Mouse (Mus musculus): Measurements from ENCODE around the gene Cebpa. TPM values are rescaled to one million over a fixed set of nuclear protein-coding genes. Genes with fewer than 3 reads are reported as not detected.

Gene Cebpa
- not detected in 2 replicates for total RNA-seq (2014; fragmentation: Nextera tagmentation)
- not detected in 2 replicates for total RNA-seq (2017)
- polyA plus RNA-seq (2012): 0.02 and 0.04 TPM in 2 replicates

DNA sequence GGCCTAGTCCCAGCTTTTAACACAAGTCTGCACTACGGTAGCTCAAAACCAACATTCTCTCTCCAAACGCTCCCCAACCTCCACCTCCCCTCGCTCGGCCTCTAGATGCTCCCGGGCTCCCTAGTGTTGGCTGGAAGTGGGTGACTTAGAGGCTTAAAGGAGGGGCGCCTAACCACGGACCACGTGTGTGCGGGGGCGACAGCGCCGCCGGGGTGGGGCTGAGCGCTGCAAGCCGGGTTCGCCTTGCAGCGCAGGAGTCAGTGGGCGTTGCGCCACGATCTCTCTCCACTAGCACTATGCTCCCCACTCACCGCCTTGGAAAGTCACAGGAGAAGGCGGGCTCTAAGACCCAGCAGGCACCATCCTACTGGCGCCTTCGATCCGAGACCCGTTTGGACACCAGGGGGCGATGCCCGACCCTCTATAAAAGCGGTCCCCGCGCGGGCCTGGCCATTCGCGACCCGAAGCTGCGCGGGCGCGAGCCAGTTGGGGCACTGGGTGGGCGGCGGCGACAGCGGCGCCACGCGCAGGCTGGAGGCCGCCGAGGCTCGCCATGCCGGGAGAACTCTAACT lies at the start of gene Cebpa:
Gene Cebpa (plus strand): TSS at position 453 of the 573 bp plus-strand sequence.
- Histone ChIP-seq H3K4me1 (ENCODE audit: insufficient read depth, low read depth, low read length) (no peaks in the 10 kb centered on the region), H3K4me3 (ENCODE audit: low read depth, low read length) (peak within 1 kb of the TSS; percentile 7; the same call in 1 of the 2 replicates), H3K36me3 (replicated peaks) (no peaks in the 10 kb centered on the region), H3K9me3 (replicated peaks) (peaks cover 30% of the 10 kb centered on the region), H3K27me3 (ENCODE audit: insufficient read depth, low read length) (no peaks in the 10 kb centered on the region; the same call in 1 of the 2 replicates)
- ATAC-seq (ENCODE audit: extremely low read depth, insufficient number of reproducible peaks, low FRiP score, poor library complexity, severe bottlenecking) (no peak), DNase-seq (ENCODE audit: low spot score) (no peak)
- no peak for TF ChIP-seq CTCF (IDR thresholded peaks at IDR 0.05; ENCODE audit: low read depth, low read length)
- TF ChIP-seq POLR2AphosphoS5 (IDR thresholded peaks at IDR 0.05; ENCODE audit: insufficient replicate concordance, low read depth, low read length): no peak
- TF ChIP-seq GATA1 (IDR thresholded peaks at IDR 0.05; ENCODE audit: borderline replicate concordance, low read length): no peak
- TF ChIP-seq TAL1 (conservative IDR thresholded peaks at IDR 0.05; ENCODE audit: low read depth, low read length): no peak
- TF ChIP-seq GATA2 (IDR thresholded peaks at IDR 0.05; ENCODE audit: borderline replicate concordance, low read depth, low read length): no peak

DNA sequence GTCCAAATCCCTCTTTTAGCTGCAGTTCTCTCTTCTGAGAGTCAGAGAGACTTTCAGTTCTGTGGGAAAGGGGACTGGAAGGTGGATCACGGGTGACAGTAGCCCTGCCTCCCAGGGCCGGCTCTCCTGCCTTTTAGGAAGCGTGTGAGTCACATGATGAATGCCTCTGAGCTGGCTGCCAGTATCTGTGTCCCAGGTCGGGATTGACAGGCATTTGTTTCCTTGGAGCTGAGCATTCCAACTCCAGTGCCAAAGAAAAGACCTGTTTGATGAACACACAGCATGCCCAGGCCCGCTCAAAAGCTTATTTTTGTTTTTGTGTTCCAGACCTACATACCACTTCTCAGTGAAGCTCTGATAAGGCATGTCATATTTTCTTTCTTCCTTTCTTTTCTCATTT lies 42.4 kb upstream of the Cebpa start:
- H3K4me3 ChIP-seq (ENCODE audit: low read depth, low read length): no peak overlapping the region
- DNase-seq (ENCODE audit: low spot score): no peak

DNA sequence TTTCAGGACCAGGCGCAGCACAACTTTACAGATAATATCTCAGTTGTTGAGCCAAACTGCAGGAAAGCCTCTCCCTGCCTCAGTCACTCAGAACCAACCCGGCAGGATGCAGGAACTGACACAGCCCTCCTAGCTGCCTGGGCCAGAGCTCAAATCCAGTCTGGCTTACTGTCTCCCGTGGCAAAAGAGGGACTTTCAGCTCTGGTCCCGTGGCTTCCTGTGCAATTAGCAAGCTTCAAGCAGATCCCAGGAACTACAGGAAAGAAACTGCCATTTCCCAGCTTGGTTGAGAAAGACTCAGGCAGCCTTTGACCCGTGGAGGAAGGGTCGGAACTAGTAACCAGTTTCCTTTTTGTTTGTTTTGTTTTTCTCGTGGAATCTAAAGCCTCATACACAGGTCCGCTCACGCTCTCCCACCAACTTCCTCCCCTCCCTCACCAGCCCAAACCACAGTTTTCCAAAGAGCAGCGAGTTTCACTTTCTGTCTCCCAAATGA lies 38.2 kb upstream of the Cebpa start:
- peaks cover 10% of the 10 kb centered on the region for H3K4me1 ChIP-seq (ENCODE audit: insufficient read depth, low read depth, low read length)
- H3K36me3 ChIP-seq (replicated peaks): no peaks in the 10 kb centered on the region
- no peaks in the 10 kb centered on the region for H3K9me3 ChIP-seq (replicated peaks)
- ATAC-seq (ENCODE audit: extremely low read depth, insufficient number of reproducible peaks, low FRiP score, poor library complexity, severe bottlenecking) (no peak), DNase-seq (ENCODE audit: low spot score) (no peak)
- H3K27me3 ChIP-seq (ENCODE audit: insufficient read depth, low read length): peaks cover 16% of the 10 kb centered on the region
- no peak overlapping the region; the same call in 1 of the 2 replicates for H3K4me3 ChIP-seq (ENCODE audit: low read depth, low read length)
- TF ChIP-seq GATA2 (IDR thresholded peaks at IDR 0.05; ENCODE audit: borderline replicate concordance, low read depth, low read length) (no peak), GATA1 (IDR thresholded peaks at IDR 0.05; ENCODE audit: borderline replicate concordance, low read length) (no peak), CTCF (IDR thresholded peaks at IDR 0.05; ENCODE audit: low read depth, low read length) (no peak), TAL1 (conservative IDR thresholded peaks at IDR 0.05; ENCODE audit: low read depth, low read length) (no peak), POLR2AphosphoS5 (IDR thresholded peaks at IDR 0.05; ENCODE audit: insufficient replicate concordance, low read depth, low read length) (no peak)

More for the DNA sequence above, 42.4 kb upstream of the Cebpa start:
- Histone ChIP-seq H3K9me3 (replicated peaks) (no peaks in the 10 kb centered on the region), H3K27me3 (ENCODE audit: insufficient read depth, low read length) (peaks cover 4% of the 10 kb centered on the region; the same call in 1 of the 2 replicates), H3K4me1 (ENCODE audit: insufficient read depth, low read depth, low read length) (peaks cover 10% of the 10 kb centered on the region), H3K36me3 (replicated peaks) (no peaks in the 10 kb centered on the region)
- ATAC-seq (ENCODE audit: extremely low read depth, insufficient number of reproducible peaks, low FRiP score, poor library complexity, severe bottlenecking): no peak
- TF ChIP-seq GATA1 (IDR thresholded peaks at IDR 0.05; ENCODE audit: borderline replicate concordance, low read length): no peak
- TF ChIP-seq TAL1 (conservative IDR thresholded peaks at IDR 0.05; ENCODE audit: low read depth, low read length): no peak

DNA sequence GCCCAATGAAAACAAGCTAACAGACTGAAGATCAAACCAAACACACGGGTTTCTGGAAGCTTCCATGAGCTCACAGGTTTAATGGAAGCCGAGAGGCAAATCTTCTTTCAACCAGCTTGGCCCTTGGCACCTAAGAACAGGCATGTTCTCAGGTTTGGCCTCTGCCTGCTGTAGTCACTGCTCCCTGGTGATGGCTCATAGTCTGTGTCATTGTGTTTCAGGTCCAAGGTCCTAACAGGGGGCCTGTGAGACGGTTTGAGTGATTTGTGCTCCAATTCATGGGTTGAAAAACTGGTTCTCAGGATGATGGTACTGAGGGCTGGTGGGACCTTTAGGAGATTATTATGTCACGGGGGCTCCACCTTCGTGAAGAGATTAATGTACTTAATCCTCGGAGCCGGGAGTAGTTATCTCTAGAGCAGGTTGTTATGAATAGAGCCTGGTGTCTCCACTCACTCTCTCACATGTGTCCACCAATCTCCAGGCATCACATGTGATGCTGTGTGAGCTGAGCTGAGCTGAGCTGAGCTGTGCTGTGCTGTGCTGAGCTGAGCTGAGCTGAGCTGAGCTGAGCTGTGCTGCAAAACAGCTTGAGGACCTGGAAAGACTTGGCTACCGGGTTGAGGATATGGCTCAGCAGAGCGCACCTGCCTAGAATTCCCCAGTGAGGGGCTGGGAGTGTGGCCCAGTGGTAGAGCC lies 37.5 kb upstream of the Cebpa start:
- H3K4me1 ChIP-seq (ENCODE audit: insufficient read depth, low read depth, low read length): peaks cover 10% of the 10 kb centered on the region
- no peak for ATAC-seq (ENCODE audit: extremely low read depth, insufficient number of reproducible peaks, low FRiP score, poor library complexity, severe bottlenecking)
- peaks cover 21% of the 10 kb centered on the region for H3K27me3 ChIP-seq (ENCODE audit: insufficient read depth, low read length)
- TF ChIP-seq CTCF (IDR thresholded peaks at IDR 0.05; ENCODE audit: low read depth, low read length) (no peak), GATA2 (IDR thresholded peaks at IDR 0.05; ENCODE audit: borderline replicate concordance, low read depth, low read length) (no peak), POLR2AphosphoS5 (IDR thresholded peaks at IDR 0.05; ENCODE audit: insufficient replicate concordance, low read depth, low read length) (no peak)
- no peak overlapping the region; the same call in 1 of the 2 replicates for H3K4me3 ChIP-seq (ENCODE audit: low read depth, low read length)
- H3K36me3 ChIP-seq (replicated peaks): no peaks in the 10 kb centered on the region
- H3K9me3 ChIP-seq (replicated peaks): no peaks in the 10 kb centered on the region
- DNase-seq (ENCODE audit: low spot score): no peak

DNA sequence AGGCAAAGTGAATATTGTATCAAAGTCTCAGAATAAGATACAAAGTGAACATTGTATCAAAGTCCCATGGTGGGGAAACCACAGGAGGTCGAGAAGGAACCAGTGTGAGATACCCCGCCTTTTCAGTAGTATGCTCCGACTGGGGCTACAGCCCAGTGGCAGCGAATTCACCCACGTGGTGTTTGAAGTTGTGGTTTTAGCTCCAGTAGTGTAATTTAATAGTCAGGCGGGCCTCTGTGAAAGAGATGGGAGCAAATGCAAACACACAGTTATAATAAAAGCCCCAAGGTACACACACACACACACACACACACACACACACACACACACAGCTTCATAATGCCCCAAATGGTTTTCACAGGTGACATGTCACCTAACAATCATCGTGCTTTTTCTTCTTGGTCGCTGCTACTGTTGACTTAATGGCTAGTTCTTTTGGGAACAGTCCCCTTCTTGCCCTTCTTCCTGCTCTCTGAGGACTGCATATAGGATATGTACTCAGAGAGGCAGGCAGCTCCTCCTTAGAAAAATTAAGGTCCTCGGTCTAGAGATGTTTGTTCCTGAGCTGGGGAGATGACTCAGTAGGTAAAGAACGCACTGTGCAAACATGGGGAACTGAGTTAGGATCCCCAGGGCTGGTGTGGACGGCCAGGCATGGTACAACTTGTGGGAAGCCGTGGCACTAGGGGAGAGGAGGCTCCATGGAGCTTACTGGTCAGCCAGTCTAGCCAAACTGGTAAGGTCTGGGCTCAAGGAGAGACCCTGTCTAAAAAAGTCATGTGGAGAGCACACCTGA lies 34.3 kb upstream of the Cebpa start:
- no peak for TF ChIP-seq TAL1 (conservative IDR thresholded peaks at IDR 0.05; ENCODE audit: low read depth, low read length)
- no peak for DNase-seq (ENCODE audit: low spot score)

DNA sequence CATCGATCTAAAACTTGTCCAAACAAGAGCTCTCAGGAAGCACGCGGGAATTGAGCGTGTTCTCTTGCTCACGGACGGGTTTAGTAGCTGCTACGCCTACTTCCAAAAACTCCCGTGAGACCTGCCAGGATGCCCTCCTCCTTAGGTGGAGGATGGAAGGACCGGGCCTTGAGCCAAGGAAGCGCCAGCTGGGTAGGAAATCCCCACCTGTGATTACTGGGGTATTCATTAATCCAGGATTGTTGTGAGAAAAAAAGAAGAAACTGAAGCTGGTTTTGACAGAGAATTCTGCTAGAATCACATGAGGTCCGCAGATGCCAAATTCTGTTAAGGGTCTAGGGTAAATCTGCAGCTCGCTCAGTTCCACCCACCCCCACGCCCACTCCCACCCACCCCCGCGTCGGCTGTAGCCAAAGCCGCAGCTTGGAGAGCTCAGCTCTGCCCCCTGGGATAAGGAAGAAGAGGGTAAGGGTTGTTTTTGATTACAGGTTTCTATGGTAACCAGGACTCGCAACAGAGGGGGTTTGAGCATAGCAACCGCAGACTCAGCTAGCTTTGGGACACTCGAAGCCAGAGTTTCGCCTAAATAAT lies 32.7 kb upstream of the Cebpa start:
- peaks cover 26% of the 10 kb centered on the region for H3K27me3 ChIP-seq (ENCODE audit: insufficient read depth, low read length)
- no peaks in the 10 kb centered on the region for H3K9me3 ChIP-seq (replicated peaks)
- H3K4me3 ChIP-seq (ENCODE audit: low read depth, low read length): no peak overlapping the region
- H3K36me3 ChIP-seq (replicated peaks): no peaks in the 10 kb centered on the region
- H3K4me1 ChIP-seq (ENCODE audit: insufficient read depth, low read depth, low read length): peaks cover 2% of the 10 kb centered on the region
- DNase-seq (ENCODE audit: low spot score) (no peak), ATAC-seq (ENCODE audit: extremely low read depth, insufficient number of reproducible peaks, low FRiP score, poor library complexity, severe bottlenecking) (no peak)
- no peak for TF ChIP-seq GATA2 (IDR thresholded peaks at IDR 0.05; ENCODE audit: borderline replicate concordance, low read depth, low read length)
- TF ChIP-seq POLR2AphosphoS5 (IDR thresholded peaks at IDR 0.05; ENCODE audit: insufficient replicate concordance, low read depth, low read length): no peak
- no peak for TF ChIP-seq GATA1 (IDR thresholded peaks at IDR 0.05; ENCODE audit: borderline replicate concordance, low read length)
- no peak for TF ChIP-seq CTCF (IDR thresholded peaks at IDR 0.05; ENCODE audit: low read depth, low read length)
- no peak for TF ChIP-seq TAL1 (conservative IDR thresholded peaks at IDR 0.05; ENCODE audit: low read depth, low read length)

More for the DNA sequence above, 34.3 kb upstream of the Cebpa start:
- Histone ChIP-seq H3K9me3 (replicated peaks) (no peaks in the 10 kb centered on the region), H3K27me3 (ENCODE audit: insufficient read depth, low read length) (peaks cover 26% of the 10 kb centered on the region), H3K4me1 (ENCODE audit: insufficient read depth, low read depth, low read length) (peaks cover 10% of the 10 kb centered on the region), H3K4me3 (ENCODE audit: low read depth, low read length) (no peak overlapping the region), H3K36me3 (replicated peaks) (no peaks in the 10 kb centered on the region)
- no peak for ATAC-seq (ENCODE audit: extremely low read depth, insufficient number of reproducible peaks, low FRiP score, poor library complexity, severe bottlenecking)

All from G1E (cell line).